Mouse (Mus musculus) megakaryocyte, embryonic 14.5 days (primary cell): ENCODE data around the gene Acad11.

Experiments
- FLI1 ChIP-seq: IDR thresholded peaks from 2 replicates; pipeline ENCODE4 v1.6.1; 2012; ENCODE audit warnings: low read length, inconsistent platforms, mixed read lengths
- GATA1 ChIP-seq: IDR thresholded peaks from 3 replicates; pipeline ENCODE4 v1.6.1; 2012; ENCODE audit warnings: mixed read lengths, low read length, inconsistent platforms, borderline replicate concordance

DNA sequence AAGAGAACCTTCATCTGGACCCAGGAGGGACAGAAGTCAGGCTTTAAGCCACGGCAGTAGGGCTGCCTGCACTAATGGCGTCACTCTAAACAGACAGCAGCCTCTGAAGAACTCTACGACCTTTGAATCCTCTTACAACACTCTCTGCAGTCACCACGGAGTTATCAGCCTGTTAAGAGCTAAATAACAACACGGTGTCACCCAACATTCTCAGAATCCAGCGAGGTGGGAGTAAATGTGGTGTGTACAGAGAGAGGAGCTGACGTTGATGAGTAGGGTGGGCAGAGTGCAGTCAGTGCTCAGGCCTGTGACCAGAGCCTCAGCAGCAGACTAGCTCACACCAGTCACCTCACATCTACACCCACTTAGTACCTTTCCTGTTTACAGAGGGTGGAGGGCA lies 97.9 kb downstream of the Acad11 start:
- no peak for TF ChIP-seq GATA1
- no peak for TF ChIP-seq FLI1
